Mouse (Mus musculus): ENCODE data around the gene Pex5l. TPM values are rescaled to one million over a fixed set of nuclear protein-coding genes. Genes with fewer than 3 reads are reported as not detected.

The Pex5l gene
- polyA plus RNA-seq, 1 experiment from 2014 or later: 0.14 TPM

DNA sequence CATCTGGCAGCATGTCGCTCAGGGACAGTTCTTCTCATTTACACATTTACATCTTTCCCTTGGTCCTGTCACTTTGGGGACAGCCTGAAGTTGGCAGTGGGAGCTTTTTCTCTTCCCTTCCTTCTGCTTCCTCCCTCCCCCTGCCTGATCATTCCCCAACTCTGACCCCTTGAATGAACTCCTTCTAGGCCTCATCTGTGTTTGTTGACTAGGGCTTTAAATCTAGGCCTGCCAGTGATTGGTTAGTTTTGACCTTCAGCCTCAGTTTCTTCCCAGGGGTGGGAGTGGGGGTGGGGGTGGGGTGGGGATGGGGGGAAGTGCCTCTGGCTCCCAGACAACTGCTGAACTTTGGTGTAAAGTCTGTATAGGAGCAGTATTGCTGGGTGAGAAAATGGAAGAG lies 238.4 kb downstream of the Pex5l start:
- no peak overlapping the region for H3K27ac ChIP-seq (ENCODE audit: low read depth, low read length)
- no peaks in the 10 kb centered on the region for H3K27me3 ChIP-seq (replicated peaks; ENCODE audit: control insufficient read depth, insufficient read depth, low read length)
- WGBS: 54% methylated on average over 1 of the region's 1 CpGs
- no peaks in the 10 kb centered on the region for H3K4me1 ChIP-seq (replicated peaks; ENCODE audit: control insufficient read depth, insufficient read depth, low read length)
- no peak overlapping the region for H3K9ac ChIP-seq (ENCODE audit: low read depth, low read length)
- no peak for TF ChIP-seq CTCF (IDR thresholded peaks at IDR 0.05; ENCODE audit: low read depth)
- no peaks in the 10 kb centered on the region for H3K36me3 ChIP-seq (ENCODE audit: control insufficient read depth, insufficient read depth)
- ATAC-seq: no peak
- H3K9me3 ChIP-seq (ENCODE audit: control insufficient read depth): no peaks in the 10 kb centered on the region
- no peak overlapping the region for H3K4me2 ChIP-seq (replicated peaks; ENCODE audit: low read depth)
- H3K4me3 ChIP-seq (ENCODE audit: low read depth, low read length): no peak overlapping the region

DNA sequence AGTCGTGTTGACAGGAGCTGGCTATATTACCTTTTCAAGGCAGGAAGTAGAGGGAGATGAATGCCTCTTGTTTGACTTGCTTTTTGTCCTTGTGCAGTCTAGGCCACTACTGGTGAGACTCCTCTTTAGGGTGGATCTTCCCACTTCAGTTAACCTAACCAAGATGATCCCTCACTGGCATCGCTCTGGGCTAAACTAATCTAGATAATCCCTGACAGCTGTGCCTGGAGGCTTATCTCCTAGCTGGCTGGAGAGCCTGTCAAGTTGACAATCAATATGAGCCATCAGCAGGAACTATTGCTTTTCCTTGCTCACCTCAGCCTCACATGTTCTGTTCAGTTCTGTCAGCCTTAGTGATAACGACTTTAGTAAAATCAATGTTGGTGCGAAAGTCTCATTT lies 239.6 kb downstream of the Pex5l start:
- no peak overlapping the region for H3K27ac ChIP-seq (ENCODE audit: low read depth, low read length)
- H3K36me3 ChIP-seq (ENCODE audit: control insufficient read depth, insufficient read depth): no peaks in the 10 kb centered on the region
- no peak for TF ChIP-seq CTCF (IDR thresholded peaks at IDR 0.05; ENCODE audit: low read depth)
- 52% methylated on average over 4 of the region's 4 CpGs for WGBS
- ATAC-seq: no peak
- no peaks in the 10 kb centered on the region for H3K27me3 ChIP-seq (replicated peaks; ENCODE audit: control insufficient read depth, insufficient read depth, low read length)
- no peaks in the 10 kb centered on the region for H3K9me3 ChIP-seq (ENCODE audit: control insufficient read depth)
- no peaks in the 10 kb centered on the region for H3K4me1 ChIP-seq (replicated peaks; ENCODE audit: control insufficient read depth, insufficient read depth, low read length)
- no peak overlapping the region for H3K4me2 ChIP-seq (replicated peaks; ENCODE audit: low read depth)
- H3K4me3 ChIP-seq (ENCODE audit: low read depth, low read length): no peak overlapping the region
- no peak overlapping the region for H3K9ac ChIP-seq (ENCODE audit: low read depth, low read length)
